Mouse (Mus musculus) cerebellum, adult 9-11 months (tissue): Measurements from ENCODE around the gene Sptb.

Source experiments
- DNase-seq: peaks from one replicate; pipeline ENCODE4 v3.0.0; 2022

Gene Sptb

DNA sequence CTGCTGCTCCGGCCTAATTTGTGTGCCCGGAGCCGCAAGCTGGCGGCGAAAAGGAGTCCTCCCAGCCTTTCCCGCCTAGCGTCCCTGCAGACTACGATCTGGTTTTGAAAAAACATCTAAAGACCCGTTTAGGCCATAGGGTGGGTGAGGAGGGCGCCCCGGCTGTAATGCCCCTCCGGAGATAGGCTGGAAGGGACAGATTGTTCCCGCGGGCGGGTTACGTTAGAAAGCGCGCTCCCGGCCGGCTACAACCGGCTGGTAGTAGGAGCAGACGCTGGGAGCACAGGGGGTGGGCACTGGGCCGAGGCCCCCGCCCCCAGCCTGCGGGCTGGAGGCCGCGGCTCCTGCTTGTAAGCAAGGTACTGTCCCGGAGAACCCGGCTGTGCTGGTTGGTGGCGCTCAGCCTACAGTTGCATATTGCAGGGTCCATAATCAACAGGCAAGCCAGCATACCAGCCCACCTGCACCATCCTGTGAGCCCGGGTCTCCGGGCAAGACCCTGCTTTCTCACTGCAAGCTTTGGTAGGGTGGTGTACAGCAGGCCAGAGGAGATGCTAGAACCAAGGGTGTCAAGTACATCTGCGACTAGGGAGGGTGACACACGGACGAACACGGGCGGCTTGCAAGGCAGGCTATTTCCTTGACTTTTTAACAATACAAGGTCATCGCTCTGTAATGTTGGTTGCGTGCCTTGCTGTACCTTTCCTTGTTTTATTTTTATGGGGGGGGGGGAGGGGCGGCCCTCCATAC, at the start of gene Sptb:
Gene Sptb (minus strand): TSS at position 197 of the 750 bp plus-strand sequence.
- peak; percentile 98 for DNase-seq

DNA sequence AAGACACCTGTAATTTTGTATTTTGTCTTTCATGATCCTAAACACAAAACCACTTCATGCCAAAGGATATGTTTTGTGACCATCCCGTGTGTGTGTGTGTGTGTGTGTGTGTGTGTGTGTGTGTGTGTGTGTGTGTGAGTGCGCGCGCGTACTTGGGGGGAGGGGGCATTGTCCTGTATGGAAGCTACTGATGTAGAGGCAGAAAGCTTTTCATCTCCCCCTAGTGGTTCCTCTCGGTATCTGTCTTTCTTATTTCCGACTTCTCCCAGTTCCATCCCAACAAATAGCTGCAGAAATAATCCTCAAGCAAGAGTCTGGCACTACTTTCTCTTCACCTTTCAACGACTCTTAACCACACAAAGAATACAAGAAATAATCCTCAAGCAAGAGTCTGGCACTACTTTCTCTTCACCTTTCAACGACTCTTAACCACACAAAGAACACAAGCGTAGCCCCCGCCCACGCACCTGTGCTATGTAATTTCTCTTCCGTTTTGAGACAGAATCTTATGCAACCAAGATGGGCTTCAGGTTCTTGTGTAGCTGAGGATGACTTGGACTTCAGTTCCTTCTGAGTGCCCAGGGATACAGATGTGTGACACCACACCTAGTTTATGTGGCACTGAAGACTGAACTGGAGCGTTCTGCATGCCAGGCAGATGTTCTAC, 42.4 kb upstream of the Sptb start:
- DNase-seq: peak; percentile 69

DNA sequence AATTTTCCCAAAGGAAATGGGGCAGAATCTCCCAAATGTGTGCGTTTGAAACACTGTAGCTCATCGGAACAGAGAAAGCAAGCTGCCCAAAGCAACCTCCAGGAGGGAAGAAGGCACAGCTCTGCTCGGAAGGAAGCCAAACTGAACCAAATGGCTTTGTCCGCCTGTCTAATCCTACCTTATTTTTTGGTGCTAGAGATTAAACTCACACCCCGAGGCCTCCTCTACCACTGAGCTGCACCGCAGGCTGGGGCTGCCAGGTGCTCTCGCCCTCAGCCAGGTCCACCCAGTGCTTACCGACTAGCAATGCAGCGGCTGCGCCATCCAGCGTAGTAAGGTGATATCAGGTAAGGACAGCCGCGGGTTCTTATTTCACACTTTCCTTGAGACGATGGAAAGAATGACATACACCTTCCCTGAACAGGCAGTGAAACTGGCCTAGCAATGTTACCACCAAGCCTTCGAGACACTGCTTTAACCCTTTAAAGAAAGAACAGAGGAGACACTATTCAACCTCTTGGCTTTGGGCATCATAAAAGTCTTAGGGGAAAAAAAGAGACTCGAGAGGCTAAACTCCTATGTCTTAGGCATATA, 40.6 kb upstream of the Sptb start:
- peak; percentile 72 for DNase-seq

DNA sequence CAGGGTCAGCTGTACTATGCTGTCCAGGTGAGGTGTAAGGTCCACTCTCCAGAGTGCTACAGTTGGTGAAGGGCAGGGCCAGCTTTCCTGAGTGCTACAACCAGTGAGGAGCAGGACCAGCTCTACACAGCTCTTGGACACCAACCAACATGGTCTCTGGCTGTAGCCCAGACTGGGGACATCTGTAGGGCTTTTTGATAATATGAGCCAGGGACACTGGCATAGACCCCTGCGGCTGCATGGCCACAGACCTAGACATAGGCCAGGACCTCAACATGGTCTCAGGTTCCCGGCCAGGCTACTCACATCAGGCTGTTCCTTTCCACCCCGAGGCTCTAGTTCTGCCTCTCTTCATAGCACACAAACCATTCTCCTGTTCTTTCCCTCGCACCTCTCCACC, 17.6 kb upstream of the Sptb start:
- no peak for DNase-seq

DNA sequence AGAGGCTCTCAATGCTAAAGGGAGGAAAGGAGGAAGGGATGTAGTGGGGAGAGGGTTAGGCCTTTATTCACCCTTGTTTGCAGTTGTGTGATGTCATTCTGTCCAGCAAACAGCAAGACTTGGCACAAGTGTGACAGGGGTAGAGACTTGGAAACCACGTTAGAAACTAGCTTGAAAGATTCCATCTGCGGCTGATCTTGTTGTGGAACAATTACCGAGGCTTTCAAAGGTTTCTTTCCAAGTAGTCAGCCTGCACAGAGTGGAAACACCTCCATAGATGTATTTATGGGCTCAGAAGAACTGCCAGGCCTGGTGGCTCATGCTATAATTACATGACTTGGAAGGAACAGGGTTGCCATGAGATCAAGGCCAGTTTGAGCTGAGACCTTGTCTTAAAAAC, 11.7 kb upstream of the Sptb start:
- DNase-seq: no peak

DNA sequence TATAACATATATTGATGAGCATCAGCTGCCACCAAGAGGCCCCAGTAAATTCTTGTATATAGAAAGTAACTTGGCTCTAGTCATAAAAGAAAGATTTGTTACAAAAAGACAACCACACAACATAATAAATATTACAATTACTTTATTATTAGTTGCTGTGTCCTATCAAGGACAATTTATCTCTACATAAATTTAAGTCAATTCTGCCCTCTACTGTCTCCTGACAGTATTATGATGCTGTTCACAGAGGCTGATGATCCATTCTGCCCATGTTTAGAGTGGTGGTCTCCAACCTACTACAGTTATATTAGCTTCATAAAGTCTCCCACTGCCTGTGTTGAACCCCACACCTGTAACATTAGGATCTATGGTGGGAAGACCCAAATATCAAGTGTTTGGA, 10.2 kb upstream of the Sptb start:
- no peak for DNase-seq

DNA sequence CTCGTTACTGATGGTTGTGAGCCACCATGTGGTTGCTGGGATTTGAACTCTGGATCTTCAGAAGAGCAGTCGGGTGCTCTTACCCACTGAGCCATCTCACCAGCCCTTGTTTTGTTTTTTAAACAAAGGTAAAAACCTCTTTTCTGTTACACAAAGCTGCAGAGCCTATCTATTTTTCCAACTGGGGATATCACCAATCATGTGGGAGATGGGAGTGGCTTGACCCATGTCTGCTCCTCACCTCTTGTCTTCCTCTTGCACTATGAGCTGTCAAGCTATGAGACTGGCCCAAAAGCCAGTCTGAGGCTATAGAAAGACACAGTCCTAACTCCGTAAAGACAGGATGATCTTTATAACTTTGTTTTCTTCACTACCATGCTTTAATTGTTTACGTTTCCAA, 8.0 kb upstream of the Sptb start:
- no peak for DNase-seq

DNA sequence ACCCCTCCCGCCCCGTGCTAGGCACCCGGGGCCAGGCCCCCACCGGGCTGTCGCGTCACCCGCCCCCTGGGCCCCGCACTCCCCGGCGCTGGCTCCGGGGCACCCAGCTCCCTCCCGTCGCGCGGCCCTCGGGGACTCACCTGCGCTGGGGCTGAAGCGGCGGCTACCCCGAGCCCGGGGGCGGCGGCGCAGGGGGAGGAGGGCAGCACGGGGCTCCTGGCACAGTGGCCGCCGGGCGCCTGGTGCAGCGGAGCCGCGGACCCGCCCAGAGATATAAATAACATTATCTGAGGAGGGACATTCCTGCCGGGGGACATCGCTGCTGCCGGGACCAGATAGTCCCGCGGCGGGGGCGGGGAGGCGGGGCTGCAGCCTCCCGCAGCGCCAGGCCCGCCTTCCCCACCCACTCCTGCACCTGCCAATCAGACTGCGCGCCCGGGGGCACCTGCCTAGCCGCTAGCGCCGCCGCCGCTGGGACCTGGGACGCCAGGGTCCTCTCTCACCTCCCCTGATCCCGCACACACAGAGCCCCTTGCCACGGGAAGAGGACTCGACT, 474 bp downstream of the Sptb start:
- peak; percentile 92 for DNase-seq

DNA sequence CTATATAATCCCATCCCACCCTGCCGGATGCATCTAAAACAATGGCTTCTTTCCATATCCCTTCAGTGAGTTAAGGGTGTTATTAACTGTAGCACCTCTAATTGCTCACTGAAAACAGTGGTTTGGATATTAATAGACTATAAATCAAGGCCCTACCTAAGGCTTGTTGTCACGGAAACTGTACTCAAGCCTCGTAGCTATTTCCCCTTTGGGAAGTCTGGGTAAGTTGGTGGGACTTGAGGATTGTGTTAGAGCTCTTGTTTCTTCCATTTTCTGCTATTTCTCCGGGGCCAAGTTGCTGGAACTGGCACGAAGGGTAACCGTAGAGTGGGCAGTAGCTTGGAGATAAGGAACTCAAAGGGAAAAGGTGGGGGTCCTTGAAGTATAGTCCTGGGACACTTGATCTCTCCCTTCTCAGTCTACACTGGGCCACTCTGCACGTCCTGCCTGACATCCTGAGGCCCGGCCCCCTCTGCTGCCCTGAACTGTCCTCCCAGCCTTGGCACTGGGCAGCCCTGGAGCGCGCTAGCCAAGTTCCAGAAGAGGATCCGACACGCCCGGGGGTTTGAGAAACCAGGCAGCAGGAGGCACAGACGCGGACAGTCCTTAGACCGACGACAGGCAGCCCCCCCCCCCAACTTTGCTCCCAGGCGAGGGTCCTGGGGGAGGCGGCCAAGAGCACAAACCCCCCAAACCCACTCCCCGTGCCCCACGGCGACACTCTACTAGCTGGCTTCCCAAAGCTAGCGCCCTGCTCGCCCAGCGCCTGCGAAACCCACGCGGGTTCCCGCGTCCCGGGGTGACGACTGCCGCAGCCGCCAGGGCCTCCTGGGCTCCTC, 1.2 kb downstream of the Sptb start:
- DNase-seq: peak; percentile 90

DNA sequence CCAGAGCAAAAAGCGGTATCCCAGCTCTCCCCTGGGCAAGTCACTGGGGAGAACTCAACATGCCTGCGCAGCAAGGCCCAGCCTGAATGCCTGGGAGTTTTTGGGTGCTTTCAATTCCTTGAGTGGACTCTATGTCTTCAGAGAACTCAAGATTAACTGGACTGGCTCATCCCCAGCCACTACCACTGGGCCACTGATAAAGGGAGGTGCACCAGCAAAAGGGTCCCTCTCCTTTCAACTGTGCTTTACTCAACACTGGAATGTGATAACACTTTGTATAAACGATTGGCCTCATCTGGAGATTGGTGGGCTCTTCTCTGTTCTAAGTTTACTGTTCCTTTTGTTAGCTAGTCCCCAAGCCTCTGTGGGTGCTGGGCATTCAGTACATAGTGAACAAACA, 2.2 kb downstream of the Sptb start:
- DNase-seq: no peak

DNA sequence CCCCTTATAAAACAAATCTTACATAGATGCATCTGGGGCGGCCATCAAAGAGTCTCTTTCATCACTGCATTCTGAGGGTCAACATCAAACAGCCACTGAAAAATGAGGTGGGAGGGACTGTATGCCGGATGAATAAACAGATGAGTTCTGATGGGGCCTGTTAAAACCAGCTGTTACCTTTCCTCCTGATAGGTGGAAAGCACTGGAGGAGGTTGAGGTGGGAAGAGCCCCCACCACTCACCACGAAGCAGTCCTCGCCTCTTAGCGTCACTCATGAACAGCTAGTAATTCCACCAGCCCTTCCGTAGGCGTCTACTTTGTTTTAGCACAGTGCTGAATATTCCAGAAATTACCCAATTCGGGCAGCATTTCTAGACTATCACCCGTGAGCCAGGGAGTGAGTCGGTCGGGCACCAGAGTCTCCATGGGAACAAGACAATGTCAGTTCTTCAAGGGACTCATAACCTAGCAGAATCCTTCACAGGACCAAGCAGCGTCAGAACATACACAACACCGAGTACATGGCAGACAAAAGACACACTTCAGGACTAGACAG, 13.9 kb downstream of the Sptb start:
- no peak for DNase-seq

DNA sequence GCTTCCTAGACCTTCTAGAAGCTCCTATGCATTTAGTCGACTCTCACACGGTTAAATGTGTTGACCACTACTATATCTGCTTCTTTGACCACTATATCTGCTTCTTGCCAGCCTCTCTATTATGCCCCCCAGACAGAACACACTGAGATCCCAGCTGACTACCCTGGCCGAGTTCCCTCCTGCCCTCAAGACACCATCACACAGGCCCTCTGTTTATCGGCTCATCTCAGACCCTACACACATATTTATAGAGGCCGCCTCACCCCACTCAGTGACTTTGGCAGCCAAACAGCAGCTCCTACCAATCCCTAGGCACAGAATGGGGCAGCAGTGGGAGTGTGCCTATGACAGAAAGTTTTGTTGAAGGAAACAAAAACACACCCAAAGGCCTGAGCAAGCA, 14.6 kb downstream of the Sptb start:
- no peak for DNase-seq

DNA sequence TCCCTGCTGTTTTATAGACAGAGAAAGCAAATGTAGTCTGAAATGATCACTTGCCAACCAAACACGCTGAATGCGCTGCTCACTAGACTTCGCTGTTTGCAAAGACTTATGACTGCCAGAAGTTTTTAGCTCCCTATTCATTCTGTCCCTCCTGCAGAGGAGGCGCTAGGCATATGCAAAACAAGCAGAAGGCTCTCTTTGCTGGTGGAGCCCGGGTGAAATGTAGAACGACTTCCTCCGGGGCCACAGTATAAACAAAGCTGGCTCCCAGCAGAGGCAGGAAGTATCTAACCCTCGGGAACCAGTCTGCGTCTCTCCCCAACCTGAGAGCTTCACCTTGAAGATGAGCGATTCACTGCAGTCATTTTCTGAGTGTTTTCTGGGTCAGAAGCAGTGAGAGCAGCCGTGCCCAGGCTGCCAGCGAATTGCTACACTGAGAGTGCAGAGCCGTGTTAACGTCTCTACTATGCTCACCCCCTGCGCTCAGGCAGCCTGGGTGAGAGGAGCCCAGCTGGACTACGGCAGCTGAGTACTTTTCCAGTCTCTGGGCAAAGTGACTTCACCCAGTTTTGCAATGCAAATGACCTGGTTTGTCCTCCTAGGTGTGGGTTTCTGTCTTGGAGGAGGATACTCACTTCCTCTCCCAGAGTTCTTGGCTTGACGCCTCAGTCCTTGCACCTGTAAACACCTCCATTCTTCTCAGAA, 15.4 kb downstream of the Sptb start:
- peak; percentile 80 for DNase-seq

DNA sequence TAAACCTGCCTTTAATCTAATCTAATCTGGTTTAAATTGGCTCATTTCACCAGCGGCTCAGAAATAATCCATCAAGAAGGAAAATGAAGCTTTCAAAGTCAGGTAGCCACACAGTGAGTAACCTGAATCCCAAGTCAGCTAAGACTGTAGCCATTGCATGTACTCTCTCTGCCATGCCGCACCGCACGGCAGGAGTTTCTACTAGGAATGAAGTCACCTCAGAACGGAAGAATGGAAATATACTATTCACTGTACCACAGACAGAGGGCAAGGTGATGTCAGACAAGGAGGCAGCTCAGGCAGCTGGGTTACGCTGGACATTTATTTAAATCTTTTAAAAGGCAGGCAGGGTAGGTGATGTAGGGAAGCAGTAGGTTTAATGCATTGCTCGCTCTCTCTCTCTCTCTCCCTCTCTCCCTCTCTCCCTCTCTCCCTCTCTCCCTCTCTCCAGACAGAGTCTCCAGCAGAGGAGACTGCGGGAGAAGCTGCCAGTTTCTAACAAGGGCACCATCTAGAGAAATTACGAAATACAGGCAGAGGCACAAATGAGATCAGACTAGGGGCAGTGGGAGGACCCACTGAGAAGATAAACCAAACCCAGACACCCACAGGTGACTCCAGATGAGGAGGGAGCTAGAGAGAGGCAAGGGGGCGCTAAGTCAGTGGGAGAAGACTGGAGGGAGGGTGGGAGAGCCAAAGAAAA, 22.7 kb downstream of the Sptb start:
- DNase-seq: no peak

DNA sequence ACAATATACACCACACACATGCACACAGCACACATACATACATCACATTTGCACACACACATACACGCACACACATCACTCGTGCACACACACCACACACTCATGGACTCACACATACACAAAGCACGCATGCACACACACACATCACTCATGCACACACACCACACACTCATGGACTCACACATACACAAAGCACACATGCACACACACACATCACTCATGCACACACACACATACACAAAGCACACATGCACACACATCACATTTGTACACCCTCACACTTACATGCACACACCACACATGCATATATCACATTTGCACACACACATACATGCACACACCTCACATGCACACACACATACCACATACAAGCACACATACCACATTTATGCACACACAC, 24.7 kb downstream of the Sptb start:
- no peak for DNase-seq

DNA sequence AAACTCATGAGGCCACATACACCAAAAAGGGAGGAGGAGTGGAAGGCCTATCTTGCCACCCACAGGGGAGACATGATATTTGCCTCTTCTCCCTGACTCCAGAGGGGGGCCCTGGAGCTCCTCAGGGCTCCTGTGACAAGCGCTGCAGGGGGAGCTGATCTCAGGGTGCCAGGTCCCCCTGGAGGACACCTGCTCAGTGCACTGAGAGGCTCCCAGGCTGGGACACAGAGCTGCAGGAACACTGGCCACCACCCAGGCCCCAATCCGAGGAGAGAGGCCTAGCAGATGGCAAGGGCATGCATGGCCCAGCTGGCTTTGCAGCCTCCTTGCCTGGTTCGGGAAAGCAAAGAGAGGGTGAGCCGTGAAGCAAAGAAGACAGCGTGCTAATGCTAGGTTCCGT, 25.9 kb downstream of the Sptb start:
- DNase-seq: peak; percentile 92

DNA sequence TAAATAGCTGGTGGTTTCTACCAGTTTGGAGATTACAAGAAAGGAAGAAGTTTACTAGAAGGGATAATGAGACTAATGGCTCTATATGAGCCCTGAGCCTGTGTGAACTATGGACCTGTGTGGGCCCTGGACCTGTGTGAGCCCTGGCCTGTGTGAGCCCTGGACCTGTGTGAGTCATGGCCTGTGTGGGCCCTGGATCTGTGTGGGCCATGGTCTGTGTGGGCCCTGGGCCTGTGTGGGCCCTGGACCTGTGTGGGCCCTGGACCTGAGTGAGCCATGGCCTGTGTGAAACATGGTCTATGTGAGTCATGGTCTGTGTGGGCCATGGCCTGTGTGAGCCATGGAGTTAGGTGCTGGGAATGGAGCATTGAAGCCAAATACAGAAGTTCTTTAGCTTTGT, 28.4 kb downstream of the Sptb start:
- DNase-seq: no peak

DNA sequence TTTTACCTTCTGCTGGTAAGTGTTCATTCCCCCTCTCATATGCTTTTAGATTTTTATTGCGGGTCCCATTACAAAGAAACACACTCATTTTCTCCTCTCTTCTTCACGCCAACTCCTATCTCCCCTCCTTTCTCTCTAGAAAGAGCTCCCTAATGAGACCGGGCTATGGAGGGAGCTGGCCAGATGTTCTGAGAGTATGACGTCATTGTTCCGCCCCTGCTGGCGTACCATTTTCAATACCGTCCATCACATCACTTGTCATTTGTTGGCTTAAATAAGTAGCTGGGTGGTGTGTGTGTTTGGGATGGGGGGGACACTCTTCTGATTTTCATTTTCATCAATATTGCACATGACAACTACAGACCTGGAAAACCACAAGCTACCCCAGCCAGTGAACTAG, 33.3 kb downstream of the Sptb start:
- no peak for DNase-seq

DNA sequence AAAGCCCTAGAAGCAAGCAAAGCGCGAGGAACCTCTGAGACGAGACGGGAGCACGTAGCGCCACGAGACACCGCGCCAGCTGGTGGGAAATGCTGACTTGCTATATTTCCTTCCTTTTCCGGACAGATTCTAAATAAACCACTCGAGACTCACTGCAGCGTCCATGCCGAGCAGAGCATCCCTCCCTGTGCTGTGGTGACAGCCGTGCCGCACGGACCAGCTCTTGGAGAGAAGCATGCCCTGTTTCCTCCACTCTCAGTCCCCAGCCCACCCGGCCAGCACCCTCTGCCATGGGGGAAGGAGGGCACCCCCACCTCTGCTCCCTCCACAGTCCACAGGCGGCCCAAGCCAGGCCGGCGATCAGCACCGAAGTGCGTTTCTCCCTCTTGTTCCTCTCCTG, 33.9 kb downstream of the Sptb start:
- no peak for DNase-seq

DNA sequence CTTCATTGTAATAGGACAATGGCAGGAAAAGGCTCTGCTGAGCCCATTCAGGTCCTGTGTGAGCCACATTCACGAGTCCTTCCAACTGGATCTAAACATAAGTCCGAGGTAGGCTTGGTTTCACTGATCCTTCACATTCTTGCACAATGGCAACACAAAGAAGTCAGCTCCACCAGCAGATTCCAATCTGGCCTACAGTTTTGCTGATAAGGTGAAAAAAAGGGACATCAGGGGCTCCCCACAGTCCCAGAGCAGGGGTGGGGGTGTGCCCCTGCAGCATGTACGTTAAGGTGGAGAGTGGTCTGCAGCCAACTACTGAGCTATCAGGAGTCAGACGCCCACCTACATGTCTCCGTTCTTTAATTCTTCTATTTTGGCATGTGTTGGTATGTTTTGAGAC, 35.0 kb downstream of the Sptb start:
- no peak for DNase-seq

DNA sequence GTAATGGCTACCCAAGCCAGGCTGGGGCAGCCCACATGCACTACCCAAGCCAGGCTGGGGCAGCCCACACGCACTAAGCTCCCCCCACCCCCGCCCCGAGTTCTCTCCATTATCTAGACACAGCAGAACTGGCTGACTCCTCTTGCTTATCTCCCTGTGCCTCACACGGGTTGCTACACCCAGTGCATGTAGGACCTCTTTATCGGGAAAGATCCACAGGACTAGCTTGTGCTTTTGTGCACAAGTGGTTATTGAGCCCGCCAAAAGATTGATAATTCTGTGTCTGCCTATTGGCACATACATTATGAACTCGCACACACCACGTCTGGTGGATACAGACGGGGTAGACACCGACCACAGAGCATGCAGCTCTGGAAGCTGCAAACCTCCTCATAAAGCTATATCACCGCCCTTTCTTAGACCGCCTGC, 36.5 kb downstream of the Sptb start:
- no peak for DNase-seq
